Mouse (Mus musculus): ENCODE data around the gene Slc35b2.

DNA sequence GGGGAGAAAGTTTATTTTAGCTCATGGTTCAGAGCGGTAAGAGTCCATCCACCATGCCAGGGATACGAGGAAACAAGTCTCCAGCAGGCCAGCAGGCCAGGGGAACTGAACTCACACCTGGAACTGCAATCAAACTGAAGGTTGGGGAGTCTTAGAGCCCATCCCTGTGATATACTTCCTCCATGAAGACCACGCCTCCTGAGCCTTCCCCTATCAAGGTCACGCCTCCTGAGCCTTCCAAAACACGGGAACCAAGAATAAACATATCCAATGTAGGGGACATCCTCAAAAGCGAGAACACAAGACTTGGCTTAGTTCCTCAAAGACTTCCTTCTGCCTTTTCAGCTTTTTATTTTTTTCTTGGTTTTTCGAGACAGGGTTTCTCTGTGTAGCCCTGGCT is 49.2 kb downstream of the Slc35b2 start:
- TF ChIP-seq CTCF (IDR thresholded peaks at IDR 0.05; ENCODE audit: low read depth, low read length), result no peak
- TF ChIP-seq POLR2A (IDR thresholded peaks at IDR 0.05; ENCODE audit: borderline replicate concordance, low read depth, low read length), result no peak

Measured in bone marrow macrophage, adult 2 months (primary cell).